Mouse (Mus musculus) left cerebral cortex, postnatal 36 days (tissue): ENCODE results near the gene Krtap6-5. TPM values are rescaled to one million over a fixed set of nuclear protein-coding genes. Genes with fewer than 3 reads are reported as not detected.
"Not testable (repeated sequence)": the region's sequence is repeated elsewhere in the genome, so short reads cannot be mapped to it uniquely, and the experiment has no call there.

Experiments used
- DNase-seq, 2 experiments: peaks; one replicate each; pipeline ENCODE4 v3.0.0; 2021 to 2022; ENCODE audit warnings: low spot score in 2 of 2, mixed read lengths in 1 of 2
- intact Hi-C: fragments of 180-260 bp; cut with DNase I; formaldehyde crosslinking; loops from one replicate; pipeline ENCODE4 v1.15.1; 2025
- total RNA-seq, 2 experiments: library from RNA; stranded (reverse); gene quantifications; 2 replicates each; pipeline ENCODE4 v1.2.3; 2021

Krtap6-5 gene
- total RNA-seq, result not detected

DNA sequence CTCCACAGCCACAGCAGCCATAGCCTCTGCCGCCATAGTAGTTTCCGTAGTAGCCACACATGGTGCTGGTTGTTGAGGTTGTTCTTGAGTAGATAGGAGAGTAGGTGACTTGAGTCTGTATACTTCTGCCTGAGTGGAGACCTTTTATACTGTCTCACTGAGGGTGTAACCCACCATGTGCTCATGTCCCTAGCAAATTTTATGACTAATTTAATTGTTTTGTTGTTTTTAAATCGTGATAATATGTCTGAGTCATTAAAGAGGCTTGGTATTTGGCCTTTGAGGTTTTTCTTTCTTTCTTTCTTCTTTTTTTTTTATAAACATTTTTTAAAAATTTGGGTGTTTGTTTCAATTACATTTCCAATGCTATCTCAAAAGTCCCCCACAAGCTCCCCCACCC is at the start of gene Krtap6-5:
Krtap6-5 (minus strand) TSS at position 101 of the 400 bp plus-strand sequence.
- intact Hi-C loops, result no loop called here
- DNase-seq, result no peak

DNA sequence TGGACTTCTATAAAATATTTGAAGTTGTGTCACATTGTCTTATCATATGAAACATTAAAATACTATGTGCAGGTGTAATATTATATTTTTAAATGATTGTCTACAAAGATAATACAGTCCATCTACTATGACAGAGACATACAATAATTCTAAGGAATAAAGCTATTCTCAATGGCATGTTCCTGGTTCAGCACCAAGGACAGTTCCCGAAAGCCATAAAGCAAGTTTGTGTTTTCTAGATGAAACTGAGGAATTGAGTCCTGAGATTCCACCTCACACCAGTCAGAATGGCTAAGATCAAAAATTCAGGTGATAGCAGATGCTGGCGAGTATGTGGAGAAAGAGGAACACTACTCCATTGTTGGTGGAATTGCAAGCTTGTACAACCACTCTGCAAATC is 23.4 kb upstream of the Krtap6-5 start:
- DNase-seq, intact Hi-C loops: not testable (repeated sequence)

DNA sequence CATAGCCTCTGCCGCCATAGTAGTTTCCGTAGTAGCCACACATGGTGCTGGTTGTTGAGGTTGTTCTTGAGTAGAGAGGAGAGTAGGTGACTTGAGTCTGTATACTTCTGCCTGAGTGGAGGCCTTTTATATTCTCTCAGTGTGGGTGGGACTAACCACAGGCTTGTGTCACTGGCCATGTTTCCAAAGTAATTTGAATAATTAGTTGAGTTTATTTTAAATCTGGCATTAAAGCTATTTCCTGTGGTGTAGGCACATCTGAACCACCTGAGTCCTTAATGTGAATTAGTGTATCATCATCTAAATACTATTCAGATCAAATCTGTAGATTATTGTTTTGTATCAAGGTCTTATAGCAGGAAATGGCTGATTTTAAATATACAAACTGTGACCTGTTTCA is 16.2 kb upstream of the Krtap6-5 start, which contains the start of gene 1110025L11Rik:
1110025L11Rik (minus strand) TSS at position 101 of the 400 bp plus-strand sequence.
- DNase-seq, intact Hi-C loops: not testable (repeated sequence)

DNA sequence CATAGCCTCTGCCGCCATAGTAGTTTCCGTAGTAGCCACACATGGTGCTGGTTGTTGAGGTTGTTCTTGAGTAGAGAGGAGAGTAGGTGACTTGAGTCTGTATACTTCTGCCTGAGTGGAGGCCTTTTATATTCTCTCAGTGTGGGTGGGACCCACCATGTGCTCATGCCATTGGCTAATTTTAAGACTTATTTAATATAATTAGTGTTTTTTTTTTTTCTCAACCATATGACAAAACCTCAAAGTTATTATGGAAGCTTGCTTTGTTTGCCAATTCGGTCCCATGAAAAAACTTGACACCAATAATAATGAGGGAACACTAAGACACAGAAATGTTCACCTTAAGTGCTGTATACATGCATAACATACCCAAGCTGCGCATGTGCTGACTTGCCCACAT is 6.3 kb downstream of the Krtap6-5 start, which contains the start of gene Gm10228:
Gm10228 (minus strand) TSS at position 101 of the 400 bp plus-strand sequence.
- intact Hi-C loops, DNase-seq: not testable (repeated sequence)

DNA sequence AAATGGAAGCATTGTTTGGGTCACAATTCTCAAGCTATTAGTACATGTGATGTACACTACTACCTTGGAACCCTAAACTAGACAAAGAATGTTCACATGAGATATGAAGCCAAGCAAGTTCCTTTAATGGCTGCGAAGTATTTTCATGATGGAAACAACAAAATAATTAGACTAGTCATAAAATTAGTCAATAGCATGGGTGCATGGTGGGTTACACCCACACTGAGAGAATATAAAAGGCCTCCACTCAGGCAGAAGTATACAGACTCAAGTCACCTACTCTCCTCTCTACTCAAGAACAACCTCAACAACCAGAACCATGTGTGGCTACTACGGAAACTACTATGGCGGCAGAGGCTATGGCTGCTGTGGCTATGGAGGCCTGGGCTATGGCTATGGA is 16.3 kb downstream of the Krtap6-5 start, which contains the start of gene Krtap6-1:
Krtap6-1 (plus strand) TSS at position 301 of the 400 bp plus-strand sequence.
- DNase-seq, intact Hi-C loops: not testable (repeated sequence)

DNA sequence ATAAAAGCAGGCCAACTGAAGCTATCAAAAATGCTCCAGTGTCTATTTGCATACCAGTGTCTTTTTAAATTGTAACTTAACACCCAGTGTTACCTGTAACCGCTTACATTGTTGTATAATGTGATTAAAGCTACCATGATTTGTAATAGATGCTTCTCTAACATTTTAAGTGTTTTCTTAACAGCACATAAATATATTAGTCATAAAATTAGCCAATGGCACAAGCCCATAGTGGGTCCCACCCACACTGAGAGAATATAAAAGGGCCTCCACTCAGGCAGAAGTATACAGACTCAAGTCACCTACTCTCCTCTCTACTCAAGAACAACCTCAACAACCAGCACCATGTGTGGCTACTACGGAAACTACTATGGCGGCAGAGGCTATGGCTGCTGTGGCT is 32.7 kb downstream of the Krtap6-5 start, which contains the start of gene Gm10229:
Gm10229 (plus strand) TSS at position 301 of the 400 bp plus-strand sequence.
- DNase-seq, intact Hi-C loops: not testable (repeated sequence)

DNA sequence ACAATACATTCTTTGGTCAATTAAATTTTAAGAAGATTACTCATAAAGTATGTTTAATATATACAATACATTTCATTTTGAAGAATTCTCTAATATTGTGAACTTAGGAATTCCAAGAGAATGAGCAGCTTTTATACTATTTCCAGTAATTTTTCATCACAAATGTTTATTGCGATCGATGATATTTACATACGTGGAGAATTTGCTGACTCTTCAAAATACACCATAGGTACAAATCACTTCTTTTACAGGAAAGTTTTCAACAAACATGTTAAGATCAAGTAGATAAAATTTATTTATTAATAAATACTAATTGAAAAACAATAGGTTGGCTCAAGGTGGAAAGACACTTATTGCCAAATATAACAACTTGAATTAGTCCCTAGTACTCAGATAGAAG is 33.7 kb downstream of the Krtap6-5 start:
- DNase-seq, result no peak
- intact Hi-C loops, result no loop called here

DNA sequence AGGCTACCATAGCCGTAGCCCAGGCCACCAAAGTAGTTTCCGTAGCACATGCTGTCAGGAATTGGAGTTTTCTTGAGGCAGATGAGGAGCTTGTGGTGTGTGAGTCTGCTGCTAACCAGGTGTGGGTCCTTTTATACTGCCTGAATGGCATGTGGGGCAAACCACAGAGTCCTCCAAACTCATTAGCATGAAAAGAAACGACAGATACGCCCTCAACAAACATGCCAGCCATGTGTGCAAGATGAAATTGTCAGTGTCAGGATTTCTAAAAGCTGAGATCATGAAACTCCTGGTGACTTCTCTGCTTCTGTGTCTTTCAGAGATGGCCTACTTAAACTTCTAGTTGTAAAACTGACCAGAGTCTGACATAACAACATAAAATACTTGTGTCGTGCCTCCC is 37.0 kb downstream of the Krtap6-5 start, which contains the start of gene Krtap22-2:
Krtap22-2 (minus strand) TSS at position 101 of the 400 bp plus-strand sequence.
- intact Hi-C loops, result no loop called here
- DNase-seq, result no peak

Other genes starting within 250 kb of the Krtap6-5 start
- gene Gm20741, start 235.7 kb downstream of the Krtap6-5 start, total RNA-seq, result not detected
- gene Krtap15, start 227.7 kb downstream of the Krtap6-5 start, total RNA-seq, result not detected
- gene Krtap14, start 221.7 kb downstream of the Krtap6-5 start, total RNA-seq, result not detected
- gene Krtap19-1, start 178.5 kb downstream of the Krtap6-5 start, total RNA-seq, result not detected
- gene Krtap19-2, start 173.6 kb downstream of the Krtap6-5 start, total RNA-seq, result not detected
- gene Krtap19-3, start 169.8 kb downstream of the Krtap6-5 start, total RNA-seq, result not detected
- gene Krtap19-4, start 162.8 kb downstream of the Krtap6-5 start, total RNA-seq, result not detected
- not detected for gene Krtap19-5, start 151.4 kb downstream of the Krtap6-5 start, total RNA-seq
- not detected for gene Krtap19-9b, start 115.6 kb downstream of the Krtap6-5 start, total RNA-seq
- not detected for gene Krtap16-3, start 85.0 kb downstream of the Krtap6-5 start, total RNA-seq
- not detected for gene Krtap22-2, start 37.1 kb downstream of the Krtap6-5 start, total RNA-seq
- not detected for gene Gm10229, start 32.6 kb downstream of the Krtap6-5 start, total RNA-seq
- not detected for gene Krtap6-1, start 16.2 kb downstream of the Krtap6-5 start, total RNA-seq
- not detected for gene Gm10228, start 6.4 kb downstream of the Krtap6-5 start, total RNA-seq
- gene 1110025L11Rik, start 16.1 kb upstream of the Krtap6-5 start, total RNA-seq, result not detected
- not detected for gene Krtap6-3, start 36.1 kb upstream of the Krtap6-5 start, total RNA-seq
- gene Gm6358, start 93.0 kb upstream of the Krtap6-5 start, total RNA-seq, result not detected
- not detected for gene Gm10061, start 103.2 kb upstream of the Krtap6-5 start, total RNA-seq
- not detected for gene Gm9789, start 110.1 kb upstream of the Krtap6-5 start, total RNA-seq
- not detected for gene Gm7735, start 121.6 kb upstream of the Krtap6-5 start, total RNA-seq
- not detected for gene 1110057P08Rik, start 126.9 kb upstream of the Krtap6-5 start, total RNA-seq
- not detected for gene Krtap20-2, start 158.0 kb upstream of the Krtap6-5 start, total RNA-seq